Mouse (Mus musculus) heart, postnatal 0 days (tissue): ENCODE measurements at regions not wholly inside any gene's neighbourhood (a gene's known extent, or its start where the extent isn't known, plus 50 kb on each side); places are given as distances from the start of the nearest gene placed in this dataset.

ENCODE experiments used
- ATAC-seq: fragments of 200-750 bp; cut with Nextera tagmentation; 2 replicates; pipeline ENCODE4 v1.8.0; 2017; ENCODE audit warnings: low read depth, moderate number of reproducible peaks, moderate library complexity; ENCODE audit not compliant: insufficient read depth
- DNase-seq: peaks from one replicate; pipeline ENCODE4 v3.0.0-alpha.2; 2016; ENCODE audit warnings: low spot score
- H3K27ac ChIP-seq: fragments of 300-500 bp; sonication (generic); 2 replicates; pipeline ENCODE4 v1.5.1; 2014; ENCODE audit warnings: low read depth, mild to moderate bottlenecking
- H3K27me3 ChIP-seq: fragments of 300-500 bp; sonication (generic); 2 replicates; pipeline ENCODE4 v1.6.1; 2014; ENCODE audit warnings: low read length, mixed read lengths; ENCODE audit not compliant: control insufficient read depth, insufficient read depth
- H3K36me3 ChIP-seq: fragments of 300-500 bp; sonication (generic); replicated peaks from 2 replicates; pipeline ENCODE4 v1.6.1; 2014; ENCODE audit warnings: low read length, mixed read lengths; ENCODE audit not compliant: control insufficient read depth, insufficient read depth
- H3K4me1 ChIP-seq: fragments of 300-500 bp; sonication (generic); 2 replicates; pipeline ENCODE4 v1.6.1; 2014; ENCODE audit warnings: antibody characterized with exemption; ENCODE audit not compliant: control insufficient read depth, insufficient read depth
- H3K4me2 ChIP-seq: fragments of 300-500 bp; sonication (generic); 2 replicates; pipeline ENCODE4 v1.6.1; 2014; ENCODE audit warnings: low read depth, mild to moderate bottlenecking, low read length, moderate library complexity
- H3K4me3 ChIP-seq: fragments of 300-500 bp; sonication (generic); 2 replicates; pipeline ENCODE4 v1.5.1; 2014; ENCODE audit warnings: low read depth, low read length
- H3K9ac ChIP-seq: fragments of 300-500 bp; sonication (generic); replicated peaks from 2 replicates; pipeline ENCODE4 v1.6.1; 2014; ENCODE audit warnings: low read depth, low read length, mixed read lengths
- H3K9me3 ChIP-seq: fragments of 300-500 bp; sonication (generic); replicated peaks from 2 replicates; pipeline ENCODE4 v1.6.1; 2016; ENCODE audit warnings: low read length; ENCODE audit not compliant: control insufficient read depth
- CTCF ChIP-seq: IDR thresholded peaks from 2 replicates; pipeline ENCODE4 v1.5.1; 2016; ENCODE audit warnings: antibody characterized with exemption, control low read depth, low read depth
- EP300 ChIP-seq: IDR thresholded peaks from 2 replicates; pipeline ENCODE4 v1.6.1; 2016; ENCODE audit warnings: antibody characterized with exemption, low read depth
- WGBS: fragments of 180-500 bp; shearing (Covaris S2); extraction: QIAGEN DNeasy Blood & Tissue Kit; methylation state at CpG from one replicate; pipeline ENCODE4 v1.1.7; 2014; 5-methylcytosine and 5-hydroxymethylcytosine counted together

DNA sequence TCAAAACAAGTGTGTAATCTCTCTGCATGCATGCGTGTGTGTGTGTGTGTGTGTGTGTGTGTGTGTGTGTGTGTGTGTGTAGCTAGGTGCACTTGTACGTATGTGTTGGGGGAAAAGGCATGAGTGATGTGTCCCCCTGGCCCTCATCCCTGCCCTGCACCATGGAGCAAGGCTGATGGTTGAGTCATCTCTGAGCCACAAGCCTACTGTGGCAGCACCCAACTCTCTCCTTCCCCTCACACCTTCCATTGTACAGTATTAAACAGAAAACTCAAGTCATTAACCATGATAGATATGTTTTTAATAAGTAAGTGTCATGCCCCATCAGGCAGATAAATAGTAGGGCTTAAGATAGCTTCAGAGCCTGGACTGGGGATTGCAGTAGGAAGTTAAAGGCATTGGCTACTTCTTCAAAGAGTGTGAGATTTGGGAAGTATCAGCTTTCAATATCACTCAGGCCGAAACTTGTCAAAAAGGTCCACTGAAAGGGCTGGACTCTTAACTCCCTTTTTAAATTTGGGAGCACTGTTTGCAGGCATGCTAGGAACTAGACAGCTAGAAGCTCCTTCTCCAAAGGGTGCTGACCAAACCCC, 278.2 kb downstream of the Maf start:
- 73% methylated on average over 3 of the region's 3 CpGs for WGBS
- Histone ChIP-seq H3K27me3 (no peaks in the 10 kb centered on the region), H3K4me2 (no peak overlapping the region), H3K4me3 (no peak overlapping the region), H3K4me1 (no peaks in the 10 kb centered on the region), H3K36me3 (no peaks in the 10 kb centered on the region), H3K27ac (no peak overlapping the region), H3K9me3 (no peaks in the 10 kb centered on the region), H3K9ac (no peak overlapping the region)
- TF ChIP-seq EP300 (no peak), CTCF (no peak)
- no peak for ATAC-seq
- DNase-seq = no peak

DNA sequence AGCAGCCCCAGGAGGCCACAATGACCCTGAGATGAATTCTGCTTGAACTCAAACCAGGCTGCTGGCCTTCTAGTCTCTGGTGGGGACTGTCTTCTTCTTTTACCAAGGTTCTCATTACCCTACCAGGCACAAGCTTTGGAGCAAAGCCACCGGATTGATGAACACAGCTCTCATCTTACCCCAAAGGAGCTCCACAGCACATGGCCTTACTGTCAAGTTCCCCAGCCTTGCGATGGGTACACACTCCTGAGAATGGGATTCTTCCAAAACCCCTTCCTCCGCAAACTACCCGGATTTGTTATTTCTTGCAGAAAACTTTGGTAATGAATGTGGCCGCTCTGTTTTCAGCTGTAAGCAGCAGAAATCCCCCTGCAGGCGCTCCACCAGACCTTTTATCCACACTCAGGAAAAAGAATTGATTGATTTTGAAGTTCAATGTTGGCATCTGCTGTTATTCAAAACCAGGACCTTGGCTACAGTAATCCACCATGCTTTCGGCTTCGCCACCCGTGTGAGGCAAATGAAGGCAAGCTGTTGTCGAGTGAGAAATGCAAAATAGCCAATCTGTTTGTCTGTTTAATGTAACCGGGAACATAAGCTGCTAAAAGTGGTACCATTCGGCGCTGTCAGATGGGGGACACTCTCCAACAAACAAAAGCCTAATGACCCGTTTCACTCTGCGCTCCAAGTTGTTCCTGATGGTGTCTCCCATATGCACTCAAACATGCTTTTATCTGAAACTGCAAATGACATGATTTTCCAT, 278.9 kb downstream of the Maf start:
- TF ChIP-seq CTCF = no peak
- WGBS = 83% methylated on average over 15 of the region's 15 CpGs

DNA sequence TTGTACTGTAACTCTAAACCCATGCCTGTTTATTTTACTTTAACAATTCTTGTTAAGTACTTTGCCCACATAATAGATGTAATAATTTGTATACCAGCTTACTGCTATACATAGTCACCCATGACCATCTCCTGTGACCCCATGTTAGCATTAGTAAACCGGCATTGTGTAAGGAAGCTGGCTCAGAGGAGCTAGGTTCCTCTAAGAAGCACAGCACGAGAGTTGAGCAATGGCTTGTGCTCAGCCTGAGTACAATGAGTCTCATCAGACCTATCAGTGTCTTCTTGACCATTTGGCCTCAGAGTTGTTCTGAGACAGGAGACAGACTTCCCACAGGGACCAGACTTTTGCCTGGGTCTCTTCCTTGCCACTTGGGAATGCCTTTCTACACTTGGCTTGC, 279.6 kb downstream of the Maf start:
- H3K4me1 ChIP-seq = no peaks in the 10 kb centered on the region
- H3K4me2 ChIP-seq = no peak overlapping the region
- H3K9ac ChIP-seq = no peak overlapping the region
- H3K4me3 ChIP-seq = no peak overlapping the region
- H3K27ac ChIP-seq = no peak overlapping the region
- H3K27me3 ChIP-seq = no peaks in the 10 kb centered on the region
- ATAC-seq (no peak), DNase-seq (no peak)
- no peaks in the 10 kb centered on the region for H3K36me3 ChIP-seq
- TF ChIP-seq EP300 = no peak
- no peak for TF ChIP-seq CTCF
- 69% methylated on average over 2 of the region's 2 CpGs for WGBS
- H3K9me3 ChIP-seq = no peaks in the 10 kb centered on the region

More for the DNA sequence above, 278.9 kb downstream of the Maf start:
- ATAC-seq = no peak
- DNase-seq = no peak
- no peak overlapping the region for H3K27ac ChIP-seq
- no peaks in the 10 kb centered on the region for H3K36me3 ChIP-seq
- H3K4me3 ChIP-seq = no peak overlapping the region
- H3K27me3 ChIP-seq = no peaks in the 10 kb centered on the region
- H3K9ac ChIP-seq = no peak overlapping the region
- H3K9me3 ChIP-seq = no peaks in the 10 kb centered on the region
- H3K4me2 ChIP-seq = no peak overlapping the region
- H3K4me1 ChIP-seq = no peaks in the 10 kb centered on the region

DNA sequence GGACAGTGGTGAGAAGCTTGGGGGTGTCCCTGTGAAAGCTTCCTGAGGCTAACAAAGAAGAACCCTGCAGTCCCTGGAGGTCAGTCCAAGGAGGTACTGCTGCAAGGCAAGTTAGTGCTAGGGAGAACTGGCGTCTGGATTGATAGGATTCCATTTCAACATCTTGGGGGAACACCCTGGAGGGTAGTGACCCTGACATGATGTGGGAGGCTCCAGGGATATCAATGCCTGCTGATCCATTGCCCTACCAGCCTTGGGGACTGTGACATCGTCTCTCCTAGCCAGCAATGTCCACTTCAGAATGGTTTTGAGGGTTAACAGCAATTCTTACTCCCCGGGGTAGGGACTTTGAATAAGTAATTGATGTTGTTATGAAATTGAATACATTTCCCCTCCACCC, 280.1 kb downstream of the Maf start:
- no peaks in the 10 kb centered on the region for H3K27me3 ChIP-seq
- no peaks in the 10 kb centered on the region for H3K4me1 ChIP-seq
- H3K4me3 ChIP-seq = no peak overlapping the region
- H3K36me3 ChIP-seq = no peaks in the 10 kb centered on the region
- WGBS = 60% methylated on average over 3 of the region's 3 CpGs
- no peak overlapping the region for H3K27ac ChIP-seq
- no peaks in the 10 kb centered on the region for H3K9me3 ChIP-seq
- ATAC-seq (no peak), DNase-seq (no peak)
- no peak overlapping the region for H3K9ac ChIP-seq
- no peak for TF ChIP-seq EP300
- TF ChIP-seq CTCF = no peak
- H3K4me2 ChIP-seq = no peak overlapping the region

DNA sequence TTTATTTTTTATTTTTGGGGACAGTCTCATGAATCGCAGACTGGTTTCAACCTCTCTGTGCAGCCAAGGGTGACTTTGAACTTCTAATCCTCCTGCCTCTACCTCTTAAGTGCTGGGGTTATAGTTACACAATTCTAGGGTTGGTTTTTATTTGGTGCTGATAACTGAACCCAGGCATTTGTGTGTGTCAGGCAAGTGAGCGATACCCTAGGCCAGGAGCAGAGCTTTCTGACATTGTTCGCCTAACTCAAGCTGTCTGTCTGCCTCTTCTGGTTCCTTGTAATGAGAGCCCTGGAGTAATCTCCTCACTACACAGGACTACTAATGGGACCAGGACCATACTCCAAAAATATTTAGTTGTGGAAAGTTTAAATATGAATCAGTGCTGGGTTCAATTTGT, 281.1 kb downstream of the Maf start:
- no peak overlapping the region for H3K4me2 ChIP-seq
- no peak overlapping the region for H3K9ac ChIP-seq
- H3K27me3 ChIP-seq = no peaks in the 10 kb centered on the region
- ATAC-seq (no peak), DNase-seq (no peak)
- TF ChIP-seq EP300 (no peak), CTCF (no peak)
- H3K27ac ChIP-seq = no peak overlapping the region
- no peak overlapping the region for H3K4me3 ChIP-seq
- 85% methylated on average over 3 of the region's 3 CpGs for WGBS
- H3K36me3 ChIP-seq = no peaks in the 10 kb centered on the region
- no peaks in the 10 kb centered on the region for H3K4me1 ChIP-seq
- H3K9me3 ChIP-seq = no peaks in the 10 kb centered on the region

DNA sequence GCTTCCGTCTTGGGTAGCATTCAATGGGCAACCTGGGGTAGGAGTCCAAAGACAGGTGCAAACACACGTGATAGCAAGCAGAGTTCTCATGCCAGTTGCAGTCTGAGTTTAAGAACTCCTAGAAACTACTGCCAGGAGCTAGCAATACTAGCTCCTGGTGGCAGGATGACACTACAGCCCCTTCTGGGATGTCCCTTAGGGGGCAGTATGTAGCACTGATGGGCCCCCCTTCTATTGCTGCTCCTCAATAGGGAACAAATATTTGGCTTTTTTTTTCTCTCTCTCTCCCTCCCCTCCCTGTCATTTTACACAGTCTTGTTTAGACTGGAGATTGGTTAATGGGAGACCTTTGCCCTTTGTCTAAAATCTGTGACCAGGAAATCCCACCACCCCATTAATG, 282.2 kb downstream of the Maf start:
- TF ChIP-seq EP300 (no peak), CTCF (peak; percentile 12; the same call in 1 of the 2 replicates)
- 70% methylated on average over 2 of the region's 2 CpGs for WGBS
- DNase-seq (no peak), ATAC-seq (no peak)
- Histone ChIP-seq H3K9me3 (no peaks in the 10 kb centered on the region), H3K36me3 (no peaks in the 10 kb centered on the region), H3K27ac (no peak overlapping the region), H3K4me1 (no peaks in the 10 kb centered on the region), H3K27me3 (no peaks in the 10 kb centered on the region), H3K9ac (no peak overlapping the region), H3K4me2 (no peak overlapping the region), H3K4me3 (no peak overlapping the region)
